Mouse (Mus musculus) embryonic facial prominence, embryonic 11.5 days (tissue): ENCODE data around the gene Gtf2e1. TPM values are rescaled to one million over a fixed set of nuclear protein-coding genes. Genes with fewer than 3 reads are reported as not detected.

Experiments
- ATAC-seq: fragments of 200-750 bp; cut with Nextera tagmentation; replicated peaks from 2 replicates; pipeline ENCODE4 v1.8.0; 2017; ENCODE audit warnings: low read depth; ENCODE audit not compliant: insufficient number of reproducible peaks, low FRiP score, low TSS enrichment
- DNase-seq: peaks from one replicate; pipeline ENCODE4 v3.0.0-alpha.2; 2015; ENCODE audit warnings: low spot score
- H3K27ac ChIP-seq: fragments of 300-500 bp; sonication (generic); replicated peaks from 2 replicates; pipeline ENCODE4 v1.5.1; 2014; ENCODE audit warnings: mild to moderate bottlenecking, low read depth, low read length, control low read depth
- H3K27me3 ChIP-seq: fragments of 300-500 bp; sonication (generic); 2 replicates; pipeline ENCODE4 v1.6.1; 2014; ENCODE audit warnings: mild to moderate bottlenecking, low read length, moderate library complexity, mixed read lengths; ENCODE audit not compliant: control insufficient read depth, insufficient read depth
- H3K36me3 ChIP-seq: fragments of 300-500 bp; sonication (generic); replicated peaks from 2 replicates; pipeline ENCODE4 v1.6.1; 2014; ENCODE audit warnings: low read depth, mild to moderate bottlenecking, low read length, moderate library complexity, mixed read lengths; ENCODE audit not compliant: control insufficient read depth, insufficient read depth
- H3K4me1 ChIP-seq: fragments of 300-500 bp; sonication (generic); 2 replicates; pipeline ENCODE4 v1.6.1; 2014; ENCODE audit warnings: low read length, mixed read lengths; ENCODE audit not compliant: control insufficient read depth, insufficient read depth
- H3K4me2 ChIP-seq: fragments of 300-500 bp; sonication (generic); 2 replicates; pipeline ENCODE4 v1.6.1; 2014; ENCODE audit warnings: low read depth, mild to moderate bottlenecking, control low read depth, low read length, moderate library complexity
- H3K4me3 ChIP-seq: fragments of 300-500 bp; sonication (generic); 2 replicates; pipeline ENCODE4 v1.5.1; 2014; ENCODE audit warnings: low read depth, low read length, control low read depth
- H3K9ac ChIP-seq: fragments of 300-500 bp; sonication (generic); replicated peaks from 2 replicates; pipeline ENCODE4 v1.6.1; 2014; ENCODE audit warnings: mild to moderate bottlenecking, control low read depth, low read length
- H3K9me3 ChIP-seq: fragments of 300-500 bp; sonication (generic); replicated peaks from 2 replicates; pipeline ENCODE4 v1.6.1; 2016; ENCODE audit warnings: mild to moderate bottlenecking, low read length, inconsistent platforms, mixed read lengths; ENCODE audit not compliant: control insufficient read depth
- WGBS: fragments of 180-500 bp; shearing (Covaris S2); extraction: QIAGEN DNeasy Blood & Tissue Kit; methylation state at CpG from one replicate; pipeline ENCODE4 v1.1.7; 2014; 5-methylcytosine and 5-hydroxymethylcytosine counted together
- polyA plus RNA-seq: library from polyadenylated mRNA; unstranded; fragments of >200 nt; fragmentation: Nextera tagmentation; extraction: Ambion mirVana; gene quantifications from 2 replicates; pipeline ENCODE4 v1.2.1, GENCODE M21; 2014

Gtf2e1 gene
- 52.3 and 54.6 TPM in 2 replicates for polyA plus RNA-seq

DNA sequence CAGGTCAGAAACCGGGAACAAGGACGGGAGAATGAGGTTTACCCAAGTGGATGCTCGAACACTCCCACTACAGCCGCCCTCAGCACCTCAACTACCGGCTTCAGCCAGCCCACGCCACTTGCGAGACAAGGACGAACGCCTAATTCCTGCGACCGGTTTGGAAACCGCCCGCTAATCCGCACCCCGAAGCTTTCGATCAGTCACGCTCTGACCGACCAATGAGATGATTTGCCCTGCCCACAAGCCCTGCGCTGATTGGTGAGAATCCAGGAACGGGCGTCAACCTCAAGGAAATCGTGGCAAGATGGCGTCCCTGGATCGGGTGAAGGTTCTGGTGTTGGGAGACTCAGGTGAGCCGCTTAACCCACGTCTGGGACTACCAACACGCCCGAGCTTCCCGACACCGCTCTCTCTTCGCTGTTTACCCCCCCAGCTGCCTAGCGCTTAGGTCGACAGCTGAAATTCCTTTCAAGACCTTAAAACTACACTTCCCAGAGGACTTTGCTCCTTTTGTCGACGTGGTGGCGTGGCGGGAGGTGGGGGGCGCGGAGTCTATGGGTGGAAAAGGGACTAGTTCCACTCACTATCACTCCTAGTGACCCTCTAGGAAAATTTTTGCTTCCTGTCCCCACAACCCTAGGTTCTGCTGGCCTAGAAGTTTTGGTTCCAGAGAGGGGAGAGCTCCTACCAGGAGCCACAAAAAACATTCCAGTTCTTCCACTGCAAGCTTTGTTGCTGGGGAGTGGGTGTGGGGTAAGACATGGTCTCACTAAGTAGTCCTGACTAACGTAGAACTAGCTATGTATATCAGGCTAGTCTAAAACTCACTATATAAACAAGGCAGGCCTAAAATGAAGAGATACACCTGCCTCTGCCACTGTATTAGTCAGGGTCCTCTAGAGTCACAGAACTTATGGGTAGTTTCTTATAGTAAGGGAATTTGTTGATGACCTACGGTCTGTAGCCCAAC is at the start of gene Gtf2e1, which contains the start of gene Rabl3:
Gtf2e1 (minus strand) TSS at position 179 of the 970 bp plus-strand sequence.
Rabl3 (plus strand) TSS at position 275 of the 970 bp plus-strand sequence.
- peak within 1 kb of the TSS; percentile 82 for H3K4me3 ChIP-seq
- DNase-seq (peak; percentile 99), ATAC-seq (peak; percentile 99)
- no peaks in the 10 kb centered on the region for H3K36me3 ChIP-seq
- peak within 1 kb of the TSS; percentile 93 for H3K9ac ChIP-seq
- H3K27me3 ChIP-seq = no peaks in the 10 kb centered on the region
- H3K27ac ChIP-seq = peak within 1 kb of the TSS; percentile 75
- 1% methylated on average over 41 of the region's 41 CpGs for WGBS
- H3K4me2 ChIP-seq = peak within 1 kb of the TSS; percentile 81
- no peaks in the 10 kb centered on the region for H3K4me1 ChIP-seq
- no peaks in the 10 kb centered on the region for H3K9me3 ChIP-seq

DNA sequence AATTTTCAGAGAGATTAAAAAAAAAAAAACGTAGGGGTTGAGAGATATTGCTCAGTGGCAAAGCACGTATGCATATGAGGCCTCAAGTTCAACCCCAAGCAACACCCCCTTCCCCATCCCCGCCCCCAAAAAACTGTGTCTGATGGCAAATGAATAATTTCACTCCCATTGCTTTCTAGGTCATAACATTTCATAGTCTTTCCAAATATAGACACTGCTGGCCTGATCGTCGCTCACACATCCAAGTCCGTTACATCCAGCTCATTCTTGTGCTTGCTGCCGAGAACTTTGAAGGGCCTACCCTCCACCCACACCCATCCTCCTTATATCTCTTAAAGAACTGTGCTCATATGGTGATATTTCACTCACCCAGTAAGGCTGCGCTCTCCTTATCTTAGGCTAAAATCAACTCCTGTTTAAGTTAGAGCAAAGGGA is 45.6 kb upstream of the Gtf2e1 start:
- ATAC-seq = 0 out of 2 replicates have a peak, but pooled peaks have one; percentile 11
- Histone ChIP-seq H3K4me1 (peaks cover 4% of the 10 kb centered on the region), H3K27me3 (no peaks in the 10 kb centered on the region), H3K9me3 (no peaks in the 10 kb centered on the region), H3K4me3 (no peak overlapping the region), H3K36me3 (no peaks in the 10 kb centered on the region), H3K9ac (no peak overlapping the region), H3K4me2 (no peak overlapping the region), H3K27ac (no peak overlapping the region)
- WGBS = 71% methylated on average over 8 of the region's 8 CpGs
- DNase-seq = no peak

DNA sequence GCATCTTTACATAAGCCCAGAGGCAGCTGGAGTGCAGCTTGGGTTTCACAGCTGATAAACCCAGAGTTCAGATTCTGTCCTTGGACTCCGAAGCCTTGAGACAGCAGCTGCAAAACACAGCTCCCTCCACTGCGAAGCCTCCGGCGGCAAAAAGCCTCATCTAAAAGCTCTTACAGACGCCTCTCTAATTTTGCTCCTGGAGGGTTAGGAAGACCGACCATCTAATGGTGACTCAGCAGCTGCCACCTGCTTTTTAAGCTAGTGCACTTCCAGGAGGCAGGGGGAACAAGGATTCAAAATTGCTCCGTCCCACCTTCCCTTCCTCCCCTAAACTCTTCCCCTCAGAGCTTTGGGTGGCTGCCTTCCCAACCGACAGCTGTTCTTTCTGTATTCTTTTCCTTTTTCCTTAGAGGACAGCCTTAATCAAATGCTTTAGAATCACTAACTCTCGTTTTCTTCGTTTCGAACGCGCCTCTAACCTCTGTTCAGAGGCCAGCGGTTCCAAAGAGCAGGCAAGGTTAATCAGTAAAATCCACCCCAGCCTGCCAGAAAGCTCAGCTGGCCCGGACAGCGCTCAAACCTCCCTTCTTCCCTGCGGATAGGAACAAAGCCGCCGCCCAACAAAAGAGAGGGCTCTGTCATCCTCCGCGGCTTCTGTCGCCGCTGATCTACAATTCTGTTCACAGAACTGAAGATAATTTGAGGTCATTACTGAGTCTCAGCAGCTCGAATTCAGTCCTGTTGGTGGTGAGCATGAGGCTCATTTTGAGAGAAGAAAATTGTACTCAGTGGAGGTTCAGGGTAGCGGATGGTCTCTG is 44.8 kb upstream of the Gtf2e1 start:
- Histone ChIP-seq H3K4me3 (peak overlapping the region; percentile 2; the same call in 1 of the 2 replicates), H3K9me3 (no peaks in the 10 kb centered on the region), H3K27ac (peak overlapping the region; percentile 59), H3K9ac (peak overlapping the region; percentile 41), H3K36me3 (no peaks in the 10 kb centered on the region), H3K4me1 (peaks cover 4% of the 10 kb centered on the region), H3K4me2 (peak overlapping the region; percentile 36), H3K27me3 (no peaks in the 10 kb centered on the region)
- 4% methylated on average over 25 of the region's 25 CpGs for WGBS
- DNase-seq (peak; percentile 70), ATAC-seq (peak; percentile 78)

DNA sequence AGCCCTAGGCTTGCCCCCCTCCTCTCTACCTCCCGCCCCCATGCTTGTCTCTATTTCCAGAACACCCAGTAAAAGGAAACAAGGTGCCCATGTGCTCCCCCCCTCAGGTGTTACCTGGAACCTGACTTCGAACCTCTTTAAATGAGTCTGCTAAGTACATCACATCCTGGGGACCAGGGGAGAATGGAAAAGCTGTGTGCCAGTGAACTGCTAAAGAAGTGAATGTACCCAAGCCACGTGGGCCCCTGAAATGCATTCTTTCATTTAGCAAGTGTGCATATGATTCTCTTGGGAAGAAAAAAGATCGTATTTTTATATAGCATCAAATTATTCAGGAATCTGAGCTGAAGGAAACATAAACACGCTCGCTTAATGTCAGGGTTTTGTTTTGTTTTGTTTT is 44.2 kb upstream of the Gtf2e1 start:
- H3K9me3 ChIP-seq = no peaks in the 10 kb centered on the region
- 37% methylated on average over 6 of the region's 6 CpGs for WGBS
- no peak overlapping the region; the same call in 1 of the 2 replicates for H3K9ac ChIP-seq
- peak overlapping the region; percentile 36; the same call in 1 of the 2 replicates for H3K4me2 ChIP-seq
- H3K4me1 ChIP-seq = peaks cover 4% of the 10 kb centered on the region
- ATAC-seq (no peak), DNase-seq (no peak)
- H3K27ac ChIP-seq = 0 out of 2 replicates have a peak overlapping the region, but pooled peaks have one; percentile 59
- H3K27me3 ChIP-seq = no peaks in the 10 kb centered on the region
- no peaks in the 10 kb centered on the region for H3K36me3 ChIP-seq
- H3K4me3 ChIP-seq = no peak overlapping the region

DNA sequence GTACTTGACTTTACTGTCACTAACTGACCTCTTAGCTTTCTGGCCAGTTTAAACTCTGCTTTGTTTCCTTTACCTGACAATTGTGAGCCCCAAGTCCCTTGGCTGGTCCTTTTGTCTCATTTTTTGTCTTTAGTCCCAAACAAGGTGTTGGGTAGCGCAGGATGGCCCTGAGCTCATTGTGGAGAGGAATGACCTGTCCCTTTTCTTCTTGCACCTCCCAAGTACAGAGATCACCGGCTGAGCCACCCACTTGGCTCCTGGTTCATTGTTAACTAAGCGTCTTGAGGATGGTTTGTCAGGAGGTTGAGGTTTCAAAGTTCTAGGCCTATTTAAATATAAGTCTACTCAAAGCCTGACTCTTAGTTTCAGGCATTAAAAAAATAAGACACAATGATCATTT is 43.7 kb upstream of the Gtf2e1 start:
- 80% methylated on average over 3 of the region's 3 CpGs for WGBS
- Histone ChIP-seq H3K9me3 (no peaks in the 10 kb centered on the region), H3K4me3 (no peak overlapping the region), H3K4me1 (peaks cover 4% of the 10 kb centered on the region), H3K9ac (no peak overlapping the region), H3K27ac (no peak overlapping the region), H3K36me3 (no peaks in the 10 kb centered on the region), H3K27me3 (no peaks in the 10 kb centered on the region), H3K4me2 (no peak overlapping the region)
- ATAC-seq (no peak), DNase-seq (no peak)

DNA sequence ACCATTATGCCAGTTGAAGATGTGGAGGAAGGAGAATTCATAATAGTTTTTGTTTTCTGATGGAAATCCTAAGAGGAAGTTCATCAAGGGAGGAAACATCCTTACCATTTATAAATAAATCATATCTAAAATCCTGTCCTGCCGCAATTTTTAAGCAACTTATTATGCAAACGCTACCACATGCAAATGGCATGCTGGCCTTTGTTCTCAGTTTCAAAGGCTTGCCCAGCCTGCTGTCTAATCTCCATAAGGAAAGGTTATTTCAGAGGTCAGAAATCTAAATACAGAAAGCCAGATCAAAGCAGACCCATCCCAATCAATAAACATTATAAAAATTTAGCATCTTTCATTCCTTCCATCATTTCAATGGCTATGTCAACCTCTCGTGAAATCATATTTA is 42.3 kb upstream of the Gtf2e1 start:
- ATAC-seq = no peak
- H3K27ac ChIP-seq = no peak overlapping the region
- H3K27me3 ChIP-seq = no peaks in the 10 kb centered on the region
- DNase-seq = no peak
- H3K4me3 ChIP-seq = no peak overlapping the region
- H3K9ac ChIP-seq = no peak overlapping the region
- 84% methylated on average over 3 of the region's 3 CpGs for WGBS
- no peaks in the 10 kb centered on the region for H3K9me3 ChIP-seq
- no peaks in the 10 kb centered on the region for H3K36me3 ChIP-seq
- no peak overlapping the region for H3K4me2 ChIP-seq
- H3K4me1 ChIP-seq = peaks cover 4% of the 10 kb centered on the region

DNA sequence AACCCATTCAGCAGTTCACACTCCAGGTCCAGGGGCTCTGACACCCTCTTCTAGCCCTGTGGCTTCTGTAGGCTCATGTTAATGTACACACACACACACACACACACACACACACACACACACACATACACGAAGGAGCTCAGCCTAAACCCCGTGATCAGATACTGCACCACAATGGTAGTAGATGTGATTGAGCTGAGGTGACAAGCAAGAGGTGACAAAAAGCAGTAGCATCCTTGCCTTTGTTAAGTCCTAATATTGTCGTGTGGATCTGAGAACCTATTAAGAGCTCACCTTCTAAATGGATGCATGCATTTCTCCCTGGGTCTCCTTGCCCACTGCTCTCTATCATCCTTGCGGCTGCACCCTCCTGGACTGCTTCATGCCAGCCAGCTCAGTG is 41.1 kb upstream of the Gtf2e1 start:
- H3K4me1 ChIP-seq = peaks cover 4% of the 10 kb centered on the region
- H3K4me2 ChIP-seq = no peak overlapping the region
- DNase-seq (no peak), ATAC-seq (no peak)
- no peak overlapping the region for H3K27ac ChIP-seq
- H3K4me3 ChIP-seq = no peak overlapping the region
- no peaks in the 10 kb centered on the region for H3K36me3 ChIP-seq
- no peaks in the 10 kb centered on the region for H3K27me3 ChIP-seq
- WGBS = 81% methylated on average over 4 of the region's 4 CpGs
- H3K9ac ChIP-seq = no peak overlapping the region
- no peaks in the 10 kb centered on the region for H3K9me3 ChIP-seq
